ENCODE assay signal across 15 mouse cellular contexts in the genomic region with DNA sequence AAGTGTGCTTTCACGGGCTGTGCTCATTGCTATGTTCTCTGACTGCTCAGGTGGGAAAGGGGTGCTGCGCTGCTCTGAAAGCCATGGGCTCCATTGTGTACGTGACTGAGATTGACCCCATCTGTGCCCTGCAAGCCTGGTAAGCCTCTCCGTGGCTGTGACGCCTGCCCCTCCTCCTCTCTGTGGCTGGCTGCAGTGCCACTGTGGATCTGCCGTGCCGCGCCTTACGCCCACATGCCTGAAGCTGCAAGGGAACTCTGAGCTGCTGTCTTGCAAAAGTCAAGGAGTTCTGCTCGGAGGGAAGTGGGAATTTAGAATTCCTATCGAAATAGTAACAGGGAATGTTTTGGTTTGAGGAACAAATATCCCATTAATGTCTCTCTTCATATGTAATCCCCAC. TPM values are rescaled to one million over a fixed set of nuclear protein-coding genes. Genes with fewer than 3 reads are reported as not detected.
DNase-seq lines count a peak whose midpoint lies in the region; ATAC-seq and TF ChIP-seq lines count a peak whose summit lies in the region.
"Had no signal": no experiment of that assay in that cellular context is flagged by ENCODE, and none has a peak within 500 bp of the region (broad histone marks: within the 10 kb centered on the region; RNA-seq: fewer than 3 reads in every experiment).

No protein-coding gene starts in this region.

- DNase-seq in layer of hippocampus, adult 2 months (ENCODE audit: low spot score in 2 of 2): peak; percentile 55 to 60
- no peak for DNase-seq in layer of hippocampus, postnatal 10 days (ENCODE audit: low spot score in 2 of 2)
- DNase-seq in layer of hippocampus, postnatal 25 days (ENCODE audit: extremely low spot score in 1 of 2, low spot score in 1 of 2): peak; percentile 16 to 22
- peak; percentile 66 for DNase-seq in right cerebral cortex, adult 2 months (ENCODE audit: low spot score in 2 of 2)
- DNase-seq in hindbrain, embryonic 10.5 days (ENCODE audit: low spot score): no peak
- DNase-seq in adipocyte (ENCODE audit: low spot score): no peak
- DNase-seq: cerebellum, postnatal 10 days; gastrocnemius, postnatal 25 days; lung, postnatal 14 days had no signal

- no peak overlapping the region; the same call in 1 of the 2 replicates for H3K4me3 ChIP-seq in layer of hippocampus, adult 2 months
- H3K4me3 ChIP-seq in hindbrain, embryonic 10.5 days: no peak overlapping the region
- H3K4me3 ChIP-seq in forebrain, embryonic 15.5 days: no peak overlapping the region
- H3K4me3 ChIP-seq: midbrain, embryonic 15.5 days; stomach, embryonic 15.5 days had no signal

- no peak overlapping the region for H3K4me2 ChIP-seq in forebrain, embryonic 15.5 days (replicated peaks)
- H3K4me2 ChIP-seq: midbrain, embryonic 15.5 days; stomach, embryonic 15.5 days had no signal

- peak; percentile 92 for ATAC-seq in frontal cortex, adult (ENCODE audit: low TSS enrichment)
- ATAC-seq in forebrain, embryonic 15.5 days (replicated peaks): no peak
- ATAC-seq: CD4-positive, CD25-positive, alpha-beta regulatory T cell, adult 4 months; hindbrain, embryonic 16.5 days; midbrain, embryonic 15.5 days had no signal

- no peaks in the 10 kb centered on the region for H3K4me1 ChIP-seq in hindbrain, embryonic 10.5 days (replicated peaks)
- no peaks in the 10 kb centered on the region for H3K4me1 ChIP-seq in forebrain, embryonic 15.5 days
- H3K4me1 ChIP-seq: midbrain, embryonic 15.5 days; stomach, embryonic 15.5 days had no signal

- peak overlapping the region; percentile 83 for H3K27ac ChIP-seq in layer of hippocampus, adult 2 months
- no peak overlapping the region for H3K27ac ChIP-seq in hindbrain, embryonic 10.5 days
- no peak overlapping the region for H3K27ac ChIP-seq in forebrain, embryonic 15.5 days (replicated peaks)
- H3K27ac ChIP-seq: midbrain, embryonic 15.5 days; stomach, embryonic 15.5 days had no signal

- H3K9me3 ChIP-seq in hindbrain, embryonic 10.5 days: no peaks in the 10 kb centered on the region
- H3K9me3 ChIP-seq in forebrain, embryonic 15.5 days: no peaks in the 10 kb centered on the region
- H3K9me3 ChIP-seq: midbrain, embryonic 15.5 days; stomach, embryonic 15.5 days had no signal

- WGBS in hindbrain, embryonic 10.5 days: 77% methylated on average over 11 of the region's 11 CpGs
- 79% methylated on average over 11 of the region's 11 CpGs for whole genome bisulfite sequencing in forebrain, embryonic 15.5 days

- no peak overlapping the region for H3K9ac ChIP-seq in forebrain, embryonic 15.5 days (replicated peaks)
- H3K9ac ChIP-seq: midbrain, embryonic 15.5 days; stomach, embryonic 15.5 days had no signal

- no peak for TF ChIP-seq CTCF in layer of hippocampus, adult 2 months (conservative IDR thresholded peaks at IDR 0.05)

- peaks cover 16% of the 10 kb centered on the region for H3K36me3 ChIP-seq in hindbrain, embryonic 10.5 days
- peaks cover 4% of the 10 kb centered on the region; the same call in 1 of the 2 replicates for H3K36me3 ChIP-seq in forebrain, embryonic 15.5 days
- H3K36me3 ChIP-seq: midbrain, embryonic 15.5 days had no signal

- no peaks in the 10 kb centered on the region for H3K27me3 ChIP-seq in hindbrain, embryonic 10.5 days (ENCODE audit: insufficient read depth, poor library complexity, severe bottlenecking)
- H3K27me3 ChIP-seq in forebrain, embryonic 15.5 days: no peaks in the 10 kb centered on the region
- H3K27me3 ChIP-seq: midbrain, embryonic 15.5 days; stomach, embryonic 15.5 days had no signal

RNA-seq across cellular contexts. Expression of gene Strip2, which starts 25.7 kb away (rescaled TPM):
- total RNA-seq in layer of hippocampus, adult 2 months (2021): 10 to 100 TPM; 27.8 to 30.3 TPM
- 10 to 100 TPM; 10.6 to 12.3 TPM for total RNA-seq in layer of hippocampus, postnatal 10 days (2021)
- total RNA-seq in layer of hippocampus, postnatal 25 days (2021): 10 to 100 TPM; 20.9 to 22.1 TPM
- polyA plus RNA-seq in hindbrain, embryonic 10.5 days (2016; fragmentation: Nextera tagmentation; extraction: Ambion mirVana): 0.86 and 1.0 TPM in 2 replicates
- polyA plus RNA-seq in forebrain, embryonic 15.5 days (2015; fragmentation: Nextera tagmentation; extraction: Ambion mirVana): 2.4 and 3.0 TPM in 2 replicates

Comparison
In these comparisons a context has a peak if more than half of its experiments do, and no peak if none do; other contexts are left out.
1. DNase-seq: peak in layer of hippocampus, adult 2 months (2 of 2), layer of hippocampus, postnatal 25 days (2 of 2) and right cerebral cortex, adult 2 months (2 of 2); none in layer of hippocampus, postnatal 10 days (0 of 2), hindbrain, embryonic 10.5 days (single experiment) and adipocyte (single experiment).